Mouse (Mus musculus) embryonic fibroblast, embryonic 13.5 days (primary cell): ENCODE data around the gene Asf1b.

ENCODE experiments used
- CTCF ChIP-seq: IDR thresholded peaks from 2 replicates; pipeline ENCODE4 v1.5.1; 2011; ENCODE audit warnings: mild to moderate bottlenecking, control low read depth, low read length, moderate library complexity, borderline replicate concordance; ENCODE audit not compliant: insufficient read depth
- POLR2A ChIP-seq: IDR thresholded peaks from 2 replicates; pipeline ENCODE4 v1.6.1; 2011; ENCODE audit warnings: low read depth, mild to moderate bottlenecking, control low read depth, low read length, moderate library complexity

GRCm38 (mm10) chr8:83981533-83981932 is 26.2 kb downstream of the Asf1b start:
- TF ChIP-seq CTCF: no peak
- TF ChIP-seq POLR2A: no peak
